Mouse (Mus musculus) olfactory bulb, adult 2 months (tissue): ENCODE data around the gene Hivep2.

Source experiments
- CTCF ChIP-seq: fragments of 200-500 bp; IDR thresholded peaks from 2 replicates; pipeline ENCODE4 v1.5.1; 2012; ENCODE audit warnings: low read depth, mild to moderate bottlenecking, low read length, moderate library complexity; ENCODE audit not compliant: insufficient read depth
- POLR2A ChIP-seq: fragments of 200-500 bp; IDR thresholded peaks from 2 replicates; pipeline ENCODE4 v1.6.1; 2012; ENCODE audit warnings: mild to moderate bottlenecking, low read depth, low read length, moderate library complexity; ENCODE audit not compliant: insufficient read depth

GRCm38 (mm10) chr10:13983631-13984030 lies 17.8 kb downstream of the Hivep2 start:
- TF ChIP-seq CTCF (no peak), POLR2A (no peak)
